Mouse (Mus musculus): ENCODE measurements at regions not wholly inside any gene's neighbourhood (a gene's known extent, or its start where the extent isn't known, plus 50 kb on each side); places are given as distances from the start of the nearest gene placed in this dataset.
A peak's percentile ranks its signal among the peaks of the same experiment; 100 is the strongest.

- no peak for ATAC-seq (replicated peaks; ENCODE audit: poor library complexity, severe bottlenecking)
Measured at GRCm38 (mm10) chr13:15283065-15283464, 180.0 kb upstream of the Gli3 start.

- ATAC-seq (replicated peaks; ENCODE audit: poor library complexity, severe bottlenecking) = no peak
Measured at GRCm38 (mm10) chr13:15298457-15298856, 164.6 kb upstream of the Gli3 start.

- no peak for ATAC-seq (replicated peaks; ENCODE audit: poor library complexity, severe bottlenecking)
Measured at GRCm38 (mm10) chr13:15325413-15325812, 137.6 kb upstream of the Gli3 start.

GRCm38 (mm10) chr13:15326146-15326545 lies 136.9 kb upstream of the Gli3 start:
- no peak for ATAC-seq (replicated peaks; ENCODE audit: poor library complexity, severe bottlenecking)

GRCm38 (mm10) chr13:15329561-15329960 lies 133.5 kb upstream of the Gli3 start:
- ATAC-seq (replicated peaks; ENCODE audit: poor library complexity, severe bottlenecking) = no peak

- no peak for ATAC-seq (replicated peaks; ENCODE audit: poor library complexity, severe bottlenecking)
Measured at GRCm38 (mm10) chr13:15343474-15343873, 119.6 kb upstream of the Gli3 start.

GRCm38 (mm10) chr13:15346866-15347265 lies 116.2 kb upstream of the Gli3 start:
- no peak for ATAC-seq (replicated peaks; ENCODE audit: poor library complexity, severe bottlenecking)

GRCm38 (mm10) chr13:15366437-15366836 lies 96.6 kb upstream of the Gli3 start:
- peak; percentile 55 for ATAC-seq (replicated peaks; ENCODE audit: poor library complexity, severe bottlenecking)

GRCm38 (mm10) chr13:15380081-15380480 lies 83.0 kb upstream of the Gli3 start:
- no peak for ATAC-seq (replicated peaks; ENCODE audit: poor library complexity, severe bottlenecking)

- no peak for ATAC-seq (replicated peaks; ENCODE audit: poor library complexity, severe bottlenecking)
Measured at GRCm38 (mm10) chr13:15395249-15395648, 67.8 kb upstream of the Gli3 start.

- ATAC-seq (replicated peaks; ENCODE audit: poor library complexity, severe bottlenecking) = no peak
Measured at GRCm38 (mm10) chr13:15395694-15396093, 67.3 kb upstream of the Gli3 start.

GRCm38 (mm10) chr13:15398677-15399076 lies 64.4 kb upstream of the Gli3 start:
- no peak for ATAC-seq (replicated peaks; ENCODE audit: poor library complexity, severe bottlenecking)
